Mouse (Mus musculus) heart, postnatal 0 days (tissue): ENCODE data around the gene Cela1. TPM values are rescaled to one million over a fixed set of nuclear protein-coding genes. Genes with fewer than 3 reads are reported as not detected.
A peak's percentile ranks its signal among the peaks of the same experiment; 100 is the strongest.

Experiments
- ATAC-seq: fragments of 200-750 bp; cut with Nextera tagmentation; 2 replicates; pipeline ENCODE4 v1.8.0; 2017; ENCODE audit warnings: low read depth, moderate number of reproducible peaks, moderate library complexity; ENCODE audit not compliant: insufficient read depth
- DNase-seq: peaks from one replicate; pipeline ENCODE4 v3.0.0-alpha.2; 2016; ENCODE audit warnings: low spot score
- H3K27ac ChIP-seq: fragments of 300-500 bp; sonication (generic); 2 replicates; pipeline ENCODE4 v1.5.1; 2014; ENCODE audit warnings: low read depth, mild to moderate bottlenecking
- H3K27me3 ChIP-seq: fragments of 300-500 bp; sonication (generic); 2 replicates; pipeline ENCODE4 v1.6.1; 2014; ENCODE audit warnings: low read length, mixed read lengths; ENCODE audit not compliant: control insufficient read depth, insufficient read depth
- H3K36me3 ChIP-seq: fragments of 300-500 bp; sonication (generic); replicated peaks from 2 replicates; pipeline ENCODE4 v1.6.1; 2014; ENCODE audit warnings: low read length, mixed read lengths; ENCODE audit not compliant: control insufficient read depth, insufficient read depth
- H3K4me1 ChIP-seq: fragments of 300-500 bp; sonication (generic); 2 replicates; pipeline ENCODE4 v1.6.1; 2014; ENCODE audit warnings: antibody characterized with exemption; ENCODE audit not compliant: control insufficient read depth, insufficient read depth
- H3K4me2 ChIP-seq: fragments of 300-500 bp; sonication (generic); 2 replicates; pipeline ENCODE4 v1.6.1; 2014; ENCODE audit warnings: low read depth, mild to moderate bottlenecking, low read length, moderate library complexity
- H3K4me3 ChIP-seq: fragments of 300-500 bp; sonication (generic); 2 replicates; pipeline ENCODE4 v1.5.1; 2014; ENCODE audit warnings: low read depth, low read length
- H3K9ac ChIP-seq: fragments of 300-500 bp; sonication (generic); replicated peaks from 2 replicates; pipeline ENCODE4 v1.6.1; 2014; ENCODE audit warnings: low read depth, low read length, mixed read lengths
- H3K9me3 ChIP-seq: fragments of 300-500 bp; sonication (generic); replicated peaks from 2 replicates; pipeline ENCODE4 v1.6.1; 2016; ENCODE audit warnings: low read length; ENCODE audit not compliant: control insufficient read depth
- CTCF ChIP-seq: IDR thresholded peaks from 2 replicates; pipeline ENCODE4 v1.5.1; 2016; ENCODE audit warnings: antibody characterized with exemption, control low read depth, low read depth
- EP300 ChIP-seq: IDR thresholded peaks from 2 replicates; pipeline ENCODE4 v1.6.1; 2016; ENCODE audit warnings: antibody characterized with exemption, low read depth
- WGBS: fragments of 180-500 bp; shearing (Covaris S2); extraction: QIAGEN DNeasy Blood & Tissue Kit; methylation state at CpG from one replicate; pipeline ENCODE4 v1.1.7; 2014; 5-methylcytosine and 5-hydroxymethylcytosine counted together
- polyA plus RNA-seq: library from polyadenylated mRNA; unstranded; fragments of >200 nt; fragmentation: Nextera tagmentation; extraction: Ambion mirVana; gene quantifications from 2 replicates; pipeline ENCODE4 v1.2.1, GENCODE M21; 2015
- total RNA-seq: library from RNA; depleted of rRNA; stranded (reverse); fragments of >200 nt; gene quantifications from 2 replicates; pipeline ENCODE4 v1.2.3, GENCODE M21; 2014; ENCODE audit warnings: low replicate concordance

Cela1 gene
- total and polyA plus RNA-seq, 2 experiments from 2014 or later: 1.8 TPM; not detected in 1

- H3K9me3 ChIP-seq: no peaks in the 10 kb centered on the region
- H3K27ac ChIP-seq: no peak overlapping the region
- H3K27me3 ChIP-seq: no peaks in the 10 kb centered on the region
- no peak for DNase-seq
- no peak overlapping the region for H3K4me3 ChIP-seq
- TF ChIP-seq CTCF (no peak), EP300 (no peak)
- no peak overlapping the region for H3K4me2 ChIP-seq
- 62% methylated on average over 5 of the region's 5 CpGs for WGBS
- H3K36me3 ChIP-seq: no peaks in the 10 kb centered on the region
- no peak overlapping the region for H3K9ac ChIP-seq
- peaks cover 19% of the 10 kb centered on the region for H3K4me1 ChIP-seq
- no peak for ATAC-seq
Measured at GRCm38 (mm10) chr15:100670833-100671232, 16.9 kb downstream of the Cela1 start.

- no peaks in the 10 kb centered on the region for H3K36me3 ChIP-seq
- H3K4me2 ChIP-seq: no peak overlapping the region
- H3K4me3 ChIP-seq: no peak overlapping the region
- H3K9ac ChIP-seq: no peak overlapping the region
- H3K27me3 ChIP-seq: no peaks in the 10 kb centered on the region
- TF ChIP-seq CTCF: no peak
- TF ChIP-seq EP300: no peak
- no peak overlapping the region for H3K27ac ChIP-seq
- no peaks in the 10 kb centered on the region for H3K9me3 ChIP-seq
- peaks cover 19% of the 10 kb centered on the region for H3K4me1 ChIP-seq
- no peak for ATAC-seq
- DNase-seq: no peak
- 82% methylated on average over 8 of the region's 8 CpGs for WGBS
Measured at GRCm38 (mm10) chr15:100670004-100670403, 17.7 kb downstream of the Cela1 start.

GRCm38 (mm10) chr15:100669337-100669736 is 18.4 kb downstream of the Cela1 start, which contains the start of gene Bin2:
TSS of gene Bin2 (minus strand) at chr15:100669553.
- ATAC-seq: no peak

GRCm38 (mm10) chr15:100667871-100668545 is 19.7 kb downstream of the Cela1 start:
- Histone ChIP-seq H3K4me3 (no peak overlapping the region), H3K4me1 (0 out of 2 replicates have a peak, but pooled peaks cover 7% of the 10 kb centered on the region), H3K9ac (no peak overlapping the region), H3K4me2 (peak overlapping the region; percentile 19; the same call in 1 of the 2 replicates), H3K27ac (no peak overlapping the region), H3K27me3 (no peaks in the 10 kb centered on the region), H3K36me3 (no peaks in the 10 kb centered on the region), H3K9me3 (no peaks in the 10 kb centered on the region)
- 70% methylated on average over 5 of the region's 5 CpGs for WGBS
- ATAC-seq (no peak), DNase-seq (no peak)
- TF ChIP-seq CTCF (no peak), EP300 (no peak)

More at GRCm38 (mm10) chr15:100669337-100669736, 18.4 kb downstream of the Cela1 start, which contains the start of gene Bin2:
- TF ChIP-seq CTCF: no peak
- TF ChIP-seq EP300: no peak
- Histone ChIP-seq H3K27me3 (no peaks in the 10 kb centered on the region), H3K4me1 (peaks cover 17% of the 10 kb centered on the region), H3K4me3 (peak within 1 kb of the TSS; percentile 17; the same call in 1 of the 2 replicates), H3K9ac (no peak within 1 kb of the TSS), H3K9me3 (no peaks in the 10 kb centered on the region), H3K27ac (no peak within 1 kb of the TSS), H3K4me2 (peak within 1 kb of the TSS; percentile 6; the same call in 1 of the 2 replicates), H3K36me3 (no peaks in the 10 kb centered on the region)
- 80% methylated on average over 17 of the region's 20 CpGs for WGBS
- no peak for DNase-seq

- Histone ChIP-seq H3K4me2 (peak overlapping the region; percentile 19; the same call in 1 of the 2 replicates), H3K4me3 (no peak overlapping the region), H3K27me3 (no peaks in the 10 kb centered on the region), H3K9me3 (no peaks in the 10 kb centered on the region), H3K36me3 (no peaks in the 10 kb centered on the region), H3K4me1 (0 out of 2 replicates have a peak, but pooled peaks cover 5% of the 10 kb centered on the region), H3K27ac (no peak overlapping the region), H3K9ac (no peak overlapping the region)
- no peak for ATAC-seq
- no peak for TF ChIP-seq EP300
- no peak for TF ChIP-seq CTCF
- DNase-seq: no peak
- WGBS: 43% methylated on average over 6 of the region's 6 CpGs
Measured at GRCm38 (mm10) chr15:100667420-100667819, 20.3 kb downstream of the Cela1 start.
